Mouse (Mus musculus): ENCODE measurements around the gene Gpr156.

GRCm38 (mm10) chr16:38004486-38005020 is 88.3 kb downstream of the Gpr156 start:
- TF ChIP-seq CTCF (conservative IDR thresholded peaks at IDR 0.05; ENCODE audit: low read length) (no peak), POU5F1 (IDR thresholded peaks at IDR 0.05; ENCODE audit: borderline replicate concordance, low read length) (no peak), NANOG (IDR thresholded peaks at IDR 0.05; ENCODE audit: borderline replicate concordance, low read length) (no peak)

All from E14TG2a.4 (cell line).